29 mouse cellular contexts compared by ENCODE assay signal in genomic region chr5:22360510-22360909, GRCm38 (mm10). TPM values are rescaled to one million over a fixed set of nuclear protein-coding genes. Genes with fewer than 3 reads are reported as not detected.
A peak's percentile ranks its signal among the peaks of the same experiment; 100 is the strongest.
DNase-seq lines count a peak whose midpoint lies in the region; ATAC-seq and TF ChIP-seq lines count a peak whose summit lies in the region.
"Had no signal": no experiment of that assay in that cellular context is flagged by ENCODE, and none has a peak within 500 bp of the region (broad histone marks: within the 10 kb centered on the region; RNA-seq: fewer than 3 reads in every experiment).

No protein-coding gene starts in this region.

- 79% methylated on average over 9 of the region's 9 CpGs for WGBS in limb, embryonic 10.5 days

- dilution Hi-C loops in CH12.LX (cut with MboI; ENCODE audit: extremely low pct_ligation_motif_present, extremely low pct_unique_long_range_greater_than_20kb, low sequenced_read_pairs), result no loop called here

- DNase-seq in A20 (ENCODE audit: low read depth, low spot score), result peak; percentile 52
- DNase-seq in CH12.LX (ENCODE audit: extremely low read depth), result no peak
- peak; percentile 53 for DNase-seq in naive thymus-derived CD4-positive, alpha-beta T cell, adult 2 months (ENCODE audit: low read depth)
- DNase-seq in urinary bladder, postnatal 14 days (ENCODE audit: low spot score), result no peak
- no peak for DNase-seq in cerebellum, postnatal 4 days (ENCODE audit: low spot score in 2 of 2)
- DNase-seq in limb, embryonic 10.5 days (ENCODE audit: low spot score), result no peak
- DNase-seq: adrenal gland, adult 8-10 months; cerebellum, adult 2 months; cerebellum, postnatal 25 days; gastrocnemius, postnatal 25 days; heart, adult 2 months; kidney, adult 9 months; kidney, postnatal 14 days; liver, postnatal 0 days; lung, postnatal 36 days had no signal

- no peaks in the 10 kb centered on the region for H3K79me2 ChIP-seq in CH12.LX (replicated peaks; ENCODE audit: control insufficient read depth, extremely low read depth, insufficient read depth, poor library complexity, severe bottlenecking)

- no peak for TF ChIP-seq EP300 in CH12.LX (IDR thresholded peaks at IDR 0.05; ENCODE audit: low read length)

- no peak for TF ChIP-seq RAD21 in CH12.LX (IDR thresholded peaks at IDR 0.05; ENCODE audit: low read depth, low read length)

- H3K27ac ChIP-seq in CH12.LX (ENCODE audit: insufficient read depth, low read depth), result no peak overlapping the region
- no peak overlapping the region for H3K27ac ChIP-seq in limb, embryonic 10.5 days
- H3K27ac ChIP-seq: embryonic facial prominence, embryonic 12.5 days; heart, adult 2 months; heart, embryonic 15.5 days; hindbrain, embryonic 12.5 days; hindbrain, postnatal 0 days; limb, embryonic 13.5 days; midbrain, embryonic 12.5 days; stomach, embryonic 15.5 days had no signal

- H3K4me3 ChIP-seq in CH12.LX (replicated peaks in 1 of 3; ENCODE audit: low read depth in 2 of 3, low read length in 2 of 3, poor library complexity in 1 of 3), result no peak overlapping the region
- H3K4me3 ChIP-seq in limb, embryonic 10.5 days, result no peak overlapping the region
- H3K4me3 ChIP-seq: embryonic facial prominence, embryonic 12.5 days; heart, adult 2 months; heart, embryonic 15.5 days; hindbrain, embryonic 12.5 days; limb, embryonic 13.5 days; megakaryocyte, embryonic 14.5 days; midbrain, embryonic 12.5 days; stomach, embryonic 15.5 days had no signal

- no peak for TF ChIP-seq CTCF in CH12.LX (conservative IDR thresholded peaks at IDR 0.05 in 1 of 2, IDR thresholded peaks at IDR 0.05 in 1 of 2; ENCODE audit: low read depth in 2 of 2, low read length in 2 of 2)

- no peak overlapping the region for H3K9ac ChIP-seq in CH12.LX (ENCODE audit: insufficient read depth, low read depth)
- H3K9ac ChIP-seq: embryonic facial prominence, embryonic 12.5 days; heart, embryonic 15.5 days; hindbrain, embryonic 12.5 days; limb, embryonic 13.5 days; liver, postnatal 0 days; midbrain, embryonic 12.5 days; stomach, embryonic 15.5 days had no signal

- H3K36me3 ChIP-seq in CH12.LX (replicated peaks in 1 of 2; ENCODE audit: control insufficient read depth in 1 of 2, insufficient read depth in 1 of 2, low read length in 1 of 2), result no peaks in the 10 kb centered on the region
- H3K36me3 ChIP-seq in limb, embryonic 10.5 days, result no peaks in the 10 kb centered on the region
- H3K36me3 ChIP-seq: embryonic facial prominence, embryonic 12.5 days; heart, embryonic 15.5 days; hindbrain, embryonic 12.5 days; limb, embryonic 13.5 days; midbrain, embryonic 12.5 days; stomach, embryonic 15.5 days had no signal

- peaks cover 0 to 4% of the 10 kb centered on the region in 2 experiments; a peak in 1 of 4 replicates for H3K4me1 ChIP-seq in CH12.LX (ENCODE audit: control insufficient read depth in 1 of 2, insufficient read depth in 2 of 2)
- no peaks in the 10 kb centered on the region for H3K4me1 ChIP-seq in limb, embryonic 10.5 days
- H3K4me1 ChIP-seq: embryonic facial prominence, embryonic 12.5 days; heart, embryonic 15.5 days; hindbrain, embryonic 12.5 days; limb, embryonic 13.5 days; megakaryocyte, embryonic 14.5 days; midbrain, embryonic 12.5 days; stomach, embryonic 15.5 days had no signal

- no peaks in the 10 kb centered on the region for H3K9me3 ChIP-seq in CH12.LX (replicated peaks; ENCODE audit: low read length)
- no peaks in the 10 kb centered on the region for H3K9me3 ChIP-seq in limb, embryonic 10.5 days (replicated peaks)
- H3K9me3 ChIP-seq: embryonic facial prominence, embryonic 12.5 days; heart, embryonic 15.5 days; hindbrain, embryonic 12.5 days; limb, embryonic 13.5 days; midbrain, embryonic 12.5 days; stomach, embryonic 15.5 days had no signal

- in situ Hi-C loops in CH12.LX (cut with MboI; ENCODE audit: low pct_ligation_motif_present, low pct_unique_long_range_greater_than_20kb, low sequenced_read_pairs), result no loop called here

- H3K27me3 ChIP-seq in CH12.LX (replicated peaks), result no peaks in the 10 kb centered on the region
- H3K27me3 ChIP-seq in limb, embryonic 10.5 days (ENCODE audit: low read depth, poor library complexity, severe bottlenecking), result no peaks in the 10 kb centered on the region
- H3K27me3 ChIP-seq: embryonic facial prominence, embryonic 12.5 days; heart, embryonic 15.5 days; hindbrain, embryonic 12.5 days; limb, embryonic 13.5 days; megakaryocyte, embryonic 14.5 days; midbrain, embryonic 12.5 days; stomach, embryonic 15.5 days had no signal

- H3K4me2 ChIP-seq in CH12.LX (ENCODE audit: insufficient read depth, low read depth, poor library complexity, severe bottlenecking), result peak overlapping the region; percentile 81
- H3K4me2 ChIP-seq: embryonic facial prominence, embryonic 12.5 days; heart, embryonic 15.5 days; hindbrain, embryonic 12.5 days; limb, embryonic 13.5 days; liver, embryonic 11.5 days; midbrain, embryonic 12.5 days; stomach, embryonic 15.5 days had no signal

- ATAC-seq in activated CD4-positive, CD25-positive, alpha-beta regulatory T cell, adult 4 months, result peak; percentile 52
- ATAC-seq: forebrain, embryonic 14.5 days; hindbrain, postnatal 0 days; intestine, postnatal 0 days; liver, postnatal 0 days; Patski had no signal

- no peak for TF ChIP-seq POLR2A in CH12.LX (IDR thresholded peaks at IDR 0.05; ENCODE audit: low read depth, low read length)

TF ChIP-seq in CH12.LX, 34 proteins besides CTCF, POLR2A, EP300 and RAD21:
- peak; percentile 90 for TF ChIP-seq BHLHE40 (IDR thresholded peaks at IDR 0.05; ENCODE audit: low read depth, low read length)
- TF ChIP-seq MAX (IDR thresholded peaks at IDR 0.05; ENCODE audit: low read length), result no peak

RNA-seq across cellular contexts. Expression of gene Reln, which starts 16.0 kb away (rescaled TPM):
- total RNA-seq in CH12.LX (2012; rRNA removed) (0.04 and 0.08 TPM in 2 replicates), CH12.LX (2014; rRNA removed) (0.03 TPM in 1 of 2 replicates, not detected in the other)
- 0.15 TPM in 1 of 2 replicates, not detected in the other for polyA plus RNA-seq in CH12.LX (2012; ENCODE audit: insufficient read length, low read depth)
- under 1 TPM in 1 of 2 experiments, not detected in 1; 0.46 TPM for polyA plus RNA-seq in activated CD4-positive, CD25-positive, alpha-beta regulatory T cell, adult 4 months (2017; shearing (Covaris generic))
- polyA plus RNA-seq in limb, embryonic 10.5 days (2016; fragmentation: Nextera tagmentation; extraction: Ambion mirVana), result 0.71 and 1.2 TPM in 2 replicates
- total RNA-seq: MEL had no signal
- polyA plus RNA-seq: Patski had no signal

Comparison
In these comparisons a context has a peak if more than half of its experiments do, and no peak if none do; other contexts are left out.
1. DNase-seq: peak in A20 (single experiment) and naive thymus-derived CD4-positive, alpha-beta T cell, adult 2 months (single experiment); none in CH12.LX (single experiment), urinary bladder, postnatal 14 days (single experiment), cerebellum, postnatal 4 days (0 of 2) and limb, embryonic 10.5 days (single experiment).